Mouse (Mus musculus) CD8-positive naive resting alpha-beta T cell, adult 2 months (primary cell): Measurements from ENCODE around the gene Il1r1.
A peak's percentile ranks its signal among the peaks of the same experiment; 100 is the strongest.

Experiments used
- DNase-seq, 2 experiments: peaks; one replicate each; pipeline ENCODE4 v3.0.0; 2022; ENCODE audit warnings: low read depth in 2 of 2, low spot score in 2 of 2

Il1r1 gene

GRCm38 (mm10) chr1:40311625-40312024, 86.7 kb downstream of the Il1r1 start:
- no peak for DNase-seq

DNA sequence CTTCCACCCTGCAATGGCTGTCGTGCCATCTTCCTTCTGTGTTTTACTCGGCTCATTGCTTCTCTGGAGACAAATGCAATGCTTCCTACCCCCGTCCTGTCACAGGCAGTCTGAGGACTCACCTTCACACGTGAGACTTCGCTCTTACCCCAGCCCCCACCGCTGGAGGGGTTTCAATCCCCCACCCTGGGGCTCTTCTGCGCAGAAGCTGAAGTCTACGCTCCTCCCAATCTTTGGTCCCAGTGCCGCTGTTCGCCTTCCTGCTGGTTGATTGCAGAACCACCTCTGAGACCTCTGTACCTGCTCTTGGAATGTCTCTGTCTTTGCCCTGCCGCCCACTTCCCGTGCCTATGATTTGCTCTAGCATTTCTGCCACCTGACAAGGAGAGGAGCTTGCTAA, 89.1 kb downstream of the Il1r1 start:
- DNase-seq = no peak

DNA sequence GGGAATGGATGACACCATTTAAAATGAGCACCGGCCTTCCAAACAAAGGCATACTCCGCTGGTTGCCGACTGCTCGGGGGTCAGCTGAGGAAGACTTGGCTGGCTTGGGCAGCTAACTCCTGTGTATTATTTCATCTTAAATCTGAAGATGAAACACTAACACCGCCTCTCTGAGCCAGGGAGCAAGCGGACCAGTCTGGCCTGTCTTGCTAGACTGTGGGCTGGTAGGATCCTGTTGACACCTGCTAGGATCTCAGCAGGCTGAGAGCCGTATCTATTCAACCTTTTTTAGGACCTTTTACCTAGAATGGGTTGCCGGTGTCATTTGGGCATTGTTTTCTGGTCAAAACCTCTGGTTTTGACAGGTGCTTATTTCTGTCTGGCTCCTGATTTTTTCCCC, 92.8 kb downstream of the Il1r1 start:
- no peak for DNase-seq

DNA sequence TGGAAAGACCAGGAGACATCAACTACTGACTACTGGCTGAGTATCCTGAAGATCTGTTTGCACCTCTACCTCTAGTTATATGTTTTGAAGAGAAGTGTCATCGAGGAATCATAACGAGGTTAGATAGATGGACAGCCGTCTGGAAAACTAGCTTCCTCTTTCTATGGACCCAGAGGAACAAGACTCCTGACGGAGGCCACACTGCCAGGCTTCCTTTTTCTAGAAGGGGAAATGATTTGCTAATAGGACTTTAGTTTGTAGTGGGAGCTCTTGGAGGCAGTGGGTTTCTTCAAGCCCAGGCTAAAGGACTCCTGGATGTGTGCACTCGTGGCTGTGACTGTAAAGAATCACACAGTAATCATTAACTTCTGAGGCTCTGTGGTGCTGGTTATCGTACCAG, 96.9 kb downstream of the Il1r1 start:
- no peak for DNase-seq

DNA sequence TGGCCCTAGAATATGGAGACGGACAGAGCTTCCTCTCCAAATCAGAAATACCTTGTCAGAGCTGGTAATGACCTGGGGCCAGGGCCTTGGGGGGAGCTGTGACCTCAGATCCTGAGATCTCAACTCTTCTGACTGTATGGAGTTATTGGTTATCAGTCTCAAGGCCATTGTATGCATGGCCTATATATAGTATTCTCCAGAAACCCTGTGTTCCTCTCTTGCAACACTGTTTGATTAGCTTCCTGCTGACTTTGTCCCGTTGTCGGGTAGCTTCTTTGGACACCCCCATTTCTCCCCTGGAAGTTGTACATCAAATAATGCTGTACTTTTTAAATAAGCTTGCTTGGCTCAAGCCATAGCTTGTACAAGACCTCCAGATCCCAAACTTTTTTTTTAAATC, 97.7 kb downstream of the Il1r1 start:
- DNase-seq = no peak

- DNase-seq = peak; percentile 14 to 31
Measured at GRCm38 (mm10) chr1:40324457-40324856, 99.6 kb downstream of the Il1r1 start, which contains the start of gene Il1rl2. Gene Il1rl2 (plus strand): TSS chr1:40324610.

GRCm38 (mm10) chr1:40324955-40325702, 100.2 kb downstream of the Il1r1 start:
- DNase-seq = peak; percentile 9 to 20

- DNase-seq = no peak
Measured at GRCm38 (mm10) chr1:40325711-40326327, 100.9 kb downstream of the Il1r1 start.

- DNase-seq = no peak
Measured at GRCm38 (mm10) chr1:40327604-40328003, 102.7 kb downstream of the Il1r1 start.

GRCm38 (mm10) chr1:40329526-40329925, 104.6 kb downstream of the Il1r1 start:
- DNase-seq = no peak

DNA sequence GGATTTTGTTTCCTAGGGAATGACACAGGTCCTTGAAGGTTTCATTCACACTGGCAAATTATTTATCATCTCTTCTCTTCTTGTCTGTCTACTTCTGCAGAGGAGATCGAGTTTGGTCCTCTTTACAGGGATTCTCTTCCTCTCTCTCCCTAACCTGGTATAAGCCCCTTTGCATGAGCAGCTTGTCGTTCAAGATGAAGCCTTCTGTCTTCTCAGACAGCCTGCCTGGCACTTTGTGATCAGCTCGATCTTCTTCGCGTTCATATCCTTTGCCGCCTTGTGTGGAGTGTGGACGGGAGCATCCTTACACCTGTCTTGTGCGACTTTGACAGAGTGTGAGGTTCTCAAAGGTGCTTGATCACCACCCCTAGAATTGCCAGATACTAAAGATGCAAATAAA, 105.3 kb downstream of the Il1r1 start:
- no peak for DNase-seq

GRCm38 (mm10) chr1:40339346-40339745, 114.5 kb downstream of the Il1r1 start:
- no peak for DNase-seq

- no peak for DNase-seq
Measured at GRCm38 (mm10) chr1:40340102-40340501, 115.2 kb downstream of the Il1r1 start.

DNA sequence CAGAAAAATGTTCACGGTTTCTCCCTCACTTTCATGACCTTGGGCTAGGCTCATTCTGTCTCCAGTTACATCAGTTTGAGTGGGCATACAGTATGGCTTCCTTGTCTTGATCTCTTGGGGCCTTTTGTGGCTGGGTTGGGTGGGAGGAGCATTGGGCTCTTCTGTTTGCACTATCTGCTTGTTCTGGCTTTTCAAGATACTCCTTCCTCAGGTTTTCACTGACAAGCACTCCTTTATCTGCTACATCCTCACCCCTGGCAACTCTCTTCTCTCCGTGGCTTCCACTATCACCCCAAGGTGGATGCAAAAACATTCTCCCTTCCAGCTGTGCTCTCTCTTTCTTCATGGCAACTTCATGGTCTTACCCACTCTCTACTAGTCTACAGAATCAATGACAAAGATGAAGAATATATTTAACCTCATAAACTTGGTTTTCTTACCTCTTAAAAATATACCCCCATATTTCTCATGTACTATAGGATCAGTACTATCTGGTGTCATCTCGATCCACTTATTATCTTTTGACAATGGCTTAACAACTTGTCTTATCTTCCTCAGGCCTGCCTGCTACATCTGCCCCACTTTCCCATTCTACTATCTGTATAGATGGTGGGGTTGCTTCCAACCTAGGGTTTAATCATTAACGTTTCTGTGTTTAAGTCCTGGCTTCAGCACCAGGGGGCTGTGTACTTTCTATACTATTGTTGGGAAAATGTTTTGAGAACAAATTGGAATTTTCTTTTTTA, 127.5 kb downstream of the Il1r1 start:
- DNase-seq = no peak

DNA sequence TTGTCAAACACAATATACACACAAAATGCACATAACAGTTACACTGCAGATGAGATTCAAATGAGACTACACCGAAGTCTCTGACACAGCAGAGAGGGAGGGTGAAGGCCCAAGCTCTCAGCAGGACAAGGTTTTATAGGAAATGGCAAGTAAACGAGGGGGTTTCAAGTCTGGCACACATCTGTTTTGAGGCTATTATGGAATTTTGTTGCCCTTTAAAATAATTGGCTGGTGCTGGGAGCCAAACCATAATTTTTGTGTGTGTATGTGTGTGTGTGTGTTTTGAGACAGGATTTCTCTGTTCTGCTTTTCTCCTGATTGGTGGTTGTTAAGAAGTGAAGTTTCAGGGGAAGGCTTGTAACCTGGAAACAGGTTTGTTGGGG, 128.0 kb downstream of the Il1r1 start:
- DNase-seq = no peak

DNA sequence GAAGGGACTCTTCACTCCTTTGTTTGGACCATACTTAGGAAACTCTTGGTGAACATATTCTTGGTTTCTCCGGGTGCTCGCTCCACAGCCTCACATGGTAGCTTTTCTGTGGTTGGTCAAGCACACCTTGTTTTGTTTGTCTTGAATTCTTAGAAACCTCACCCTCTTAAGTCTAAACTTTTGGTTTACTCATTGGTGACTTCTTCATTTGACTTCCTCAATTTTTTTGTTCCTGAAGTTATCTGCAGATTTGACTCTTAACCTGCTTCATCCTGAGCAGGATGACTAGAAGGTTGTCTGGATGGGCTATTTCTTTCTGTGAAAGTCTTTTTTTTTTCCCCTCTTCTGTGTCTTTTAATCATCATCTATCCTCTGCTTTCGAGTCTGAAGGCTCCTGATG, 129.8 kb downstream of the Il1r1 start:
- DNase-seq = no peak

GRCm38 (mm10) chr1:40355431-40355843, 130.6 kb downstream of the Il1r1 start:
- DNase-seq = no peak

DNA sequence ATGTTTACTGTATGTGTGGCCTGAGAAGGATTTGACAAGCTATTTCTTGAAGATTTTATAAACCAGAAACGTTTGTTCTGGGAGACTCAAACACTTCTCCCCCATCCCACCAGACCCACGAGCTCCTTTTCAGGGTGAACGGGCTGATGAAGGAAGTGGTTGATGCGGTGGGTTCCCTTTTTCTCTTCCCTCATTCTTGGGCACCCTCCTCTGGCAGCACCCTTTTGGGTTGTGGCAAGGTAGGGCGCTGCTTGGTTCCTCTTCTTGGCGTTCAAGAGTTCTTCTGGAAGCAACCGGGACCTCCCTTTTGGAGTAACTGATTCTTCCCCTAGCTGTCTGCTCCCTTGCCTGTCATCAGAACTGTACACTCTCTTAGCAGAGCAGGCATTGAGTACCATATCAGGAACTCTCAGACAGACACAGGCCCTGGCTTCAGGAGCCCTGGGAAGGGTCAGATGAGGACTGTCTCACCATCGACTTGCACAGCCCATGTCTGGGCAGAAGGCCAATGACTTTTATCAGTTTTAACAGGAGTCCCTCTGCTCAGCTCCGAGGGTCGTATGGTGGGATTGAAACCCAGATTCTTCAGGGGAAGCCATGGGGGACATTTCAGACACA, 131.1 kb downstream of the Il1r1 start:
- DNase-seq = no peak

- no peak for DNase-seq
Measured at GRCm38 (mm10) chr1:40357921-40358320, 133.0 kb downstream of the Il1r1 start.

DNA sequence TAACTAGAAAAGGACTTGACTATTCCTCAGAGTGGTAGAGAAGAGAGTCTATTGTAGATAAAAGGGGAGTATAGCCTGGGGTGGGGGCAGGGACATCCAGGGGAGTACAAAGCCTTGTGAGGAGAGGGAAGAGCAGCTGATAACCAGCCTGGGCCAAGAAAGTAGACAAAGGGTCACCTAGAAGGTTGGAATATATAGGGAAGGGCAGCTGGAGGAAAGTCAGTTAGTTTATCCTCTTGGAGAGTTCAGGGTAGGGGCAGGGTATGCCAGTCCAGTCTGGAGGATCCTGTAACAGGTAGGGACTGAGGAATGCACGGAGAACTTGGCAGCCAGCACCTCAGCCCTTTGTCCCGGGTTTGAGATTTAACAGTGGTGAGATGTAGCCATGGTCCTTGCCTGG, 133.5 kb downstream of the Il1r1 start:
- DNase-seq = no peak

DNA sequence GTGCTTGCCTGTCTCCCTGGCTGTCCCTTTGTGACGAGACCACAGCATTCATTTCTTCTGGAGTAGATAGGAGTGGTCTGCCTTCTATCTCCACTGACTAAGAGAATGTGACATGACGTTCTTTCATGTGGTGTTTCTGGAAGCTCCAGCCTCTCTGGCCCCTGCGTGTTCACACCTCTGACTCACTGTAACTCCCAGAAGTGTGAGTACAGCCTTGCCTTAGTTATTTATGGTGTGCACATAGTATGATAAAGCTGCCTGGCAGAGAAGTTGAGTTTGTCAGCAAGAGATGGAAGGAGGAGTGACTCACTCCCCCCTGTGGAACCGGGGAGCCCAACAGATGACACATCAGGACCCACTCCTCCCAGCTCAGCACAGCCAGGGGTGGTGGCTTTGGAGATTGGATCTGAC, 133.9 kb downstream of the Il1r1 start:
- no peak for DNase-seq

GRCm38 (mm10) chr1:40359731-40360130, 134.9 kb downstream of the Il1r1 start:
- no peak for DNase-seq
